Mouse (Mus musculus) liver, embryonic 14.5 days (tissue): ENCODE measurements around the gene Slc28a3. TPM values are rescaled to one million over a fixed set of nuclear protein-coding genes. Genes with fewer than 3 reads are reported as not detected.

Source experiments
- ATAC-seq: fragments of 200-750 bp; cut with Nextera tagmentation; 2 replicates; pipeline ENCODE4 v1.8.0; 2017; ENCODE audit warnings: moderate number of reproducible peaks, mild to moderate bottlenecking, moderate library complexity; ENCODE audit not compliant: insufficient read depth
- DNase-seq, 3 experiments: peaks; one replicate each; pipeline ENCODE4 v3.0.0-alpha.2; 2012 to 2013; ENCODE audit warnings: low read depth in 3 of 3, low spot score in 3 of 3
- H3K27ac ChIP-seq: fragments of 300-500 bp; sonication (generic); 2 replicates; pipeline ENCODE4 v1.5.1; 2014; ENCODE audit warnings: moderate library complexity, mild to moderate bottlenecking, control low read depth, inconsistent platforms
- H3K27me3 ChIP-seq: fragments of 300-500 bp; sonication (generic); 2 replicates; pipeline ENCODE4 v1.6.1; 2014; ENCODE audit warnings: mild to moderate bottlenecking, low read length, moderate library complexity; ENCODE audit not compliant: control insufficient read depth, insufficient read depth
- H3K36me3 ChIP-seq: fragments of 300-500 bp; sonication (generic); replicated peaks from 2 replicates; pipeline ENCODE4 v1.6.1; 2014; ENCODE audit warnings: low read depth; ENCODE audit not compliant: control insufficient read depth, insufficient read depth
- H3K4me1 ChIP-seq, 2 experiments: fragments of 200-500 bp in 1 of 2; fragments of 300-500 bp in 1 of 2; sonication (generic) in 1 of 2; replicated peaks; 2 replicates each; pipeline ENCODE4 v1.6.1; 2012 to 2014; ENCODE audit warnings: antibody characterized with exemption in 1 of 2, inconsistent platforms in 1 of 2, low read length in 1 of 2; ENCODE audit not compliant: control insufficient read depth in 2 of 2, insufficient read depth in 2 of 2
- H3K4me2 ChIP-seq: fragments of 300-500 bp; sonication (generic); 2 replicates; pipeline ENCODE4 v1.6.1; 2014; ENCODE audit warnings: low read depth, mild to moderate bottlenecking, control low read depth, moderate library complexity
- H3K4me3 ChIP-seq, 2 experiments: fragments of 200-500 bp in 1 of 2; fragments of 300-500 bp in 1 of 2; sonication (generic) in 1 of 2; 2 replicates each; pipeline ENCODE4 v1.5.1; 2012 to 2014; ENCODE audit warnings: low read depth in 2 of 2, low read length in 2 of 2, mild to moderate bottlenecking in 2 of 2, control low read depth in 1 of 2, inconsistent platforms in 1 of 2, moderate library complexity in 1 of 2; ENCODE audit not compliant: insufficient read depth in 1 of 2
- H3K9ac ChIP-seq: fragments of 300-500 bp; sonication (generic); replicated peaks from 2 replicates; pipeline ENCODE4 v1.6.1; 2014; ENCODE audit warnings: mild to moderate bottlenecking, control low read depth, moderate library complexity
- H3K9me3 ChIP-seq: fragments of 300-500 bp; sonication (generic); 2 replicates; pipeline ENCODE4 v1.6.1; 2016; ENCODE audit warnings: low read length, mixed read lengths; ENCODE audit not compliant: control insufficient read depth
- CTCF ChIP-seq: IDR thresholded peaks from 2 replicates; pipeline ENCODE4 v1.5.1; 2016; ENCODE audit warnings: antibody characterized with exemption, low read depth, control low read depth
- EP300 ChIP-seq: IDR thresholded peaks from 2 replicates; pipeline ENCODE4 v1.6.1; 2016; ENCODE audit warnings: antibody characterized with exemption, low read depth
- WGBS: fragments of 180-500 bp; shearing (Covaris S2); extraction: QIAGEN DNeasy Blood & Tissue Kit; methylation state at CpG from one replicate; pipeline ENCODE4 v1.1.7; 2014; ENCODE audit not compliant: insufficient replicate concordance; 5-methylcytosine and 5-hydroxymethylcytosine counted together
- polyA plus RNA-seq, 2 experiments: library from polyadenylated mRNA; depleted of rRNA in 1 of 2; stranded (reverse) in 1 of 2; unstranded in 1 of 2; fragments of >200 nt; fragmentation: Nextera tagmentation in 1 of 2; extraction: Ambion mirVana in 1 of 2; gene quantifications; 2 replicates each; pipeline versions ENCODE4 v1.2.1 to v1.2.3; 2012 to 2014

Slc28a3 gene
- polyA plus RNA-seq, 2 experiments = 0.01 TPM; not detected in 1

- H3K4me1 ChIP-seq = peaks cover 0 to 5% of the 10 kb centered on the region in 2 experiments; a peak in 2 of 4 replicates
- no peak overlapping the region for H3K4me3 ChIP-seq
- no peaks in the 10 kb centered on the region; the same call in 1 of the 2 replicates for H3K27me3 ChIP-seq
- TF ChIP-seq EP300 (no peak), CTCF (no peak)
- H3K4me2 ChIP-seq = no peak overlapping the region
- DNase-seq = no peak
- ATAC-seq = no peak
- no peak overlapping the region for H3K27ac ChIP-seq
- 59% methylated on average over 5 of the region's 5 CpGs for WGBS
- H3K36me3 ChIP-seq = no peaks in the 10 kb centered on the region
- H3K9me3 ChIP-seq = no peaks in the 10 kb centered on the region
- no peak overlapping the region for H3K9ac ChIP-seq
These were observed 55.1 kb downstream of the Slc28a3 start for GRCm38 (mm10) chr13:58555561-58555960.

GRCm38 (mm10) chr13:58551924-58552323 lies 58.8 kb downstream of the Slc28a3 start:
- H3K4me3 ChIP-seq = no peak overlapping the region
- DNase-seq (no peak), ATAC-seq (no peak)
- H3K9me3 ChIP-seq = no peaks in the 10 kb centered on the region
- H3K27me3 ChIP-seq = no peaks in the 10 kb centered on the region; the same call in 1 of the 2 replicates
- no peaks in the 10 kb centered on the region for H3K36me3 ChIP-seq
- peaks cover 0 to 5% of the 10 kb centered on the region in 2 experiments; a peak in 2 of 4 replicates for H3K4me1 ChIP-seq
- H3K9ac ChIP-seq = no peak overlapping the region
- WGBS = 58% methylated on average over 4 of the region's 4 CpGs
- H3K27ac ChIP-seq = no peak overlapping the region
- no peak for TF ChIP-seq CTCF
- no peak overlapping the region for H3K4me2 ChIP-seq

- DNase-seq = no peak
- TF ChIP-seq CTCF (no peak), EP300 (no peak)
- ATAC-seq = no peak
- Histone ChIP-seq H3K9me3 (no peaks in the 10 kb centered on the region), H3K36me3 (no peaks in the 10 kb centered on the region), H3K4me1 (peaks cover 5 to 12% of the 10 kb centered on the region in 2 experiments), H3K4me2 (no peak overlapping the region), H3K27ac (no peak overlapping the region), H3K9ac (no peak overlapping the region), H3K27me3 (no peaks in the 10 kb centered on the region), H3K4me3 (no peak overlapping the region)
- WGBS = 51% methylated on average over 7 of the region's 7 CpGs
These were observed 63.1 kb downstream of the Slc28a3 start for GRCm38 (mm10) chr13:58547570-58547969.

- peaks cover 17 to 26% of the 10 kb centered on the region in 2 experiments for H3K4me1 ChIP-seq
- DNase-seq (no peak), ATAC-seq (no peak)
- 55% methylated on average over 12 of the region's 12 CpGs for WGBS
- no peaks in the 10 kb centered on the region for H3K36me3 ChIP-seq
- H3K27me3 ChIP-seq = no peaks in the 10 kb centered on the region
- H3K4me3 ChIP-seq = no peak overlapping the region
- no peak overlapping the region for H3K27ac ChIP-seq
- no peaks in the 10 kb centered on the region for H3K9me3 ChIP-seq
- H3K9ac ChIP-seq = no peak overlapping the region
- TF ChIP-seq EP300 = no peak
- no peak overlapping the region for H3K4me2 ChIP-seq
These were observed 66.8 kb downstream of the Slc28a3 start for GRCm38 (mm10) chr13:58543688-58544408.

- WGBS = 27% methylated on average over 7 of the region's 7 CpGs
- peak overlapping the region; percentile 26 to 32; a peak in 3 of 4 replicates for H3K4me3 ChIP-seq
- peak; percentile 88 for ATAC-seq
- peak overlapping the region; percentile 66 for H3K9ac ChIP-seq
- peak overlapping the region; percentile 74 for H3K4me2 ChIP-seq
- no peaks in the 10 kb centered on the region for H3K9me3 ChIP-seq
- DNase-seq = peak; percentile 62 to 73 (median 67)
- peak overlapping the region; percentile 90 for H3K27ac ChIP-seq
- H3K4me1 ChIP-seq = peaks cover 19 to 34% of the 10 kb centered on the region in 2 experiments
- TF ChIP-seq EP300 (0 out of 2 replicates have a peak, but pooled peaks have one; percentile 8), CTCF (peak; percentile 99)
- H3K36me3 ChIP-seq = no peaks in the 10 kb centered on the region
- no peaks in the 10 kb centered on the region for H3K27me3 ChIP-seq
These were observed 67.6 kb downstream of the Slc28a3 start for GRCm38 (mm10) chr13:58543066-58543465.
